Mouse (Mus musculus) frontal cortex, adult (tissue): ENCODE data around the gene Mmel1.

Experiments used
- ATAC-seq: cut with Nextera tagmentation; 2 replicates; pipeline ENCODE4 v1.9.2; 2017; ENCODE audit warnings: mild to moderate bottlenecking, moderate library complexity, mixed read lengths; ENCODE audit not compliant: low TSS enrichment

Mmel1 gene

GRCm38 (mm10) chr4:154936542-154937255 is 67.3 kb downstream of the Mmel1 start:
- no peak for ATAC-seq

GRCm38 (mm10) chr4:154937746-154938145 is 68.4 kb downstream of the Mmel1 start:
- no peak for ATAC-seq

- no peak for ATAC-seq
These were observed 70.8 kb downstream of the Mmel1 start for GRCm38 (mm10) chr4:154940156-154940555.

- no peak for ATAC-seq
These were observed 72.4 kb downstream of the Mmel1 start for GRCm38 (mm10) chr4:154941831-154942230.

GRCm38 (mm10) chr4:154942632-154943322 is 73.4 kb downstream of the Mmel1 start:
- no peak for ATAC-seq

GRCm38 (mm10) chr4:154943323-154944039 is 74.1 kb downstream of the Mmel1 start:
- no peak for ATAC-seq

GRCm38 (mm10) chr4:154944121-154944590 is 74.8 kb downstream of the Mmel1 start:
- peak; percentile 94 for ATAC-seq
